Mouse (Mus musculus): ENCODE measurements at regions not wholly inside any gene's neighbourhood (a gene's known extent, or its start where the extent isn't known, plus 50 kb on each side); places are given as distances from the start of the nearest gene placed in this dataset.
"Not testable (repeated sequence)": the region's sequence is repeated elsewhere in the genome, so short reads cannot be mapped to it uniquely, and the experiment has no call there.

DNA sequence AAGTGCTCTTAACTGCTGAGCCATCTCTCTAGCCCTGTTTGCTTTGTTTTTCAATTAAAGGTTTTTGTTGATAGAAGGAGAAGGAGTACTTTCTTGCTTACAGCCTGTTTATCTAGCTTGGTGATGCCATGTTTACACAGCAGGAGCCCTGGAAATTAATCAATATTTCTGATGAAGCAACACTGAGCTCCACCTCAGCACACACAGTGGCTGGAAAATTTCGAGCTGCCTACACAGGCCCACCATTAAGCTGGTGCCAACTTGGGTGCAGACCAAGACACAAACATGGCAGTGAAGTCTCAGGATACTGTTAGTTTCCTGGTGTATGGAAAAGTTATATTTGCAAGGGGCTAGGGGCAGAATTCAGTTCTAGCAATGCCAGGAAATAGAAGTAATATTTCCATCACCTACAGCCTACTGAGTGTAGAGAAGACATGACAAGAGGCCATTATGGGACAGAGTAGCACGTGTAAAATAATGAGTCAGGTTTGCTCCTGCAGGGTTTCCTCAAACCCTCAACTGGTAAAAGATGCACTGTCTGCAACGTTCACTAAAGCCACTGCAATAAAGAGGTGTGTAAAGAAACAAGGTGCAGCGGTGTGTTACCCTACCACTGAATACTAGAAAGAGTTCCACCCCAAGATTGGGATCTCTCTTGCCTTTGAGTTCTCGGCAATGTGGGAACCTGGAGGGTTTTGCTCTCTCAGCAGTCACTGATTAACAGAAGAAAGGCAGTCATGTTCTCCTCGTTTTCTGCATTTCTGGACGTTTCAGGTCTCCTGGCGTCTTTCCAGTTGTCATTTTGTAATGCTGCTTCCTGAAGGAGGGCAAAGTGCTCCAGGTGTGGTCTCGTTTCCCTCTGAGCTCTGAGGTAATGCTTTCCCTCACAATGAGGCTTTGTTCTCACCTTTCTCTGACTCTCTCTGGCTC lies 108.8 kb upstream of the Fhl2 start:
- ATAC-seq (ENCODE audit: insufficient number of reproducible peaks, low FRiP score), result no peak
- H3K4me3 ChIP-seq, result no peak overlapping the region
- no peak overlapping the region for H3K27ac ChIP-seq (ENCODE audit: poor library complexity, severe bottlenecking)

DNA sequence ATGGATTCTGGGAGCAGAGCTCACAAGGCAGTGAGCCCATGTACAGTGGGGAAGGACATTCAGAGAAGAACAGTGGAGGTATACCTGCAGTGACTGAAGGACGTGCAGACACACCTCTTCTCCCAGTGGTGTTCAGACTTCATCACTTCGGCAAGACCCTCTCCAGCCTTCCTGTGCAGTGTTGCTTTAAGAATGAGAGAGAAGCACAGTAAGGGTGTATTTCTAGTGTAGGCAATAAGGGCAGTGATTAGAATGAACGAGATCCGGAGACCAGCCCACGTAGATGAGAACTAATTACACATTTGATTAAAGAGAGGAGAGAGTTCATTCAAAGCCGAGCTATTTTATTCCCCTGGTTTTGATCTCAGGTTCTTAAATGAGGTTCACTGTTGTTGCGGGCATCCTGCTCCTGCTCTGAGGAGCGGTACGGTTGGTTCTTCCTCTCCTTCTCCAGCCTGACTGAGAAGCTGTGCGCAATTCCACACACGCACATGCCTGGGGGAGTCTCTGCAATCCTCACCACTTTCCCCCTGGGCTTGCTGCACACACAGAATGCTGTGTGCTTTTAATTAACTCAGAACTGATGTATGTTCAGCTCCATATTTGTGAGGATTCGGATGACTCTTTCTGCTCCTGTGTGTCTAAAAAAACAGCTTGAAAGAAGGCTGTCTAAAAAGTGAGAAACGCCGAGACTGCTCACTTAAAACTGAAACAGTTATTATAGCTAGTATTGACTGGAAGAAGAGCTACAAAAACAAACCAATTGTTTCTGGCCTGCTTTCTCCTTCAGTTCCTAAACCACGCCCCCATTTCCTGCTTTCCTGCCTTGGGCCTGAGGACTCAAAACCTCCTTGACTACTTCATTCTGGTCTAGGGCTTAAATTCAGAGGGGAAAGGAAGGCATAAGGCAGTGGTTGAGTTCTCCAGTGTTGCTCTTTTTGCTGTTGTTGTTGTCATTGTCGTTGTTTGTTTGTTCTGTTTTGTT lies 114.2 kb upstream of the Fhl2 start:
- no peak overlapping the region for H3K4me3 ChIP-seq
- WGBS, result 64% methylated on average over 16 of the region's 16 CpGs
- no peak for ATAC-seq (ENCODE audit: insufficient number of reproducible peaks, low FRiP score)

More for the DNA sequence above, 108.8 kb upstream of the Fhl2 start:
- H3K36me3 ChIP-seq, result no peaks in the 10 kb centered on the region
- no peaks in the 10 kb centered on the region for H3K27me3 ChIP-seq (replicated peaks)
- WGBS, result 58% methylated on average over 9 of the region's 9 CpGs
- H3K9me3 ChIP-seq (replicated peaks), result no peaks in the 10 kb centered on the region
- H3K4me2 ChIP-seq, result no peak overlapping the region
- H3K4me1 ChIP-seq (replicated peaks), result peaks cover 12% of the 10 kb centered on the region; the same call in 1 of the 2 replicates
- no peak overlapping the region for H3K9ac ChIP-seq

DNA sequence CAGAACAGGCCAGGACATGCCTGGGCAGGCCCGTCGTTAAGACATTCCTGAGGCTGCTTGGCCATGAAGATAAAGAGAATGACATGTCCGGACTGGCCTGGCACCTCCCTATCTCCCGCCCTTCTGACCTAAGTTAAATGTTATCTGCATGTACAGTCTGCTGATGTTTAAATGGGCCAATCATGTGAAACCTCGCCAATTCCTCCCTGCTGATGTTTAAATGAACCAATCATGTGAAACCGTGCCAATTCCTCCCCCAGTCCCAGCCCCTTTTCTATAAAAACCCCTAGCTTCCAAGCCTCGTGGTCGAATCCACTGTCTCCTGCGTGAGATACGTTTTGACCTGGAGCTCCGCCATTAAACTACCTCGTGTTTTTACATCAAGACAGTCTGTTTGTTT lies 119.5 kb upstream of the Fhl2 start:
- not testable (repeated sequence) for H3K36me3 ChIP-seq; H3K27ac ChIP-seq (ENCODE audit: poor library complexity, severe bottlenecking); H3K4me1 ChIP-seq (replicated peaks); H3K9ac ChIP-seq; H3K4me3 ChIP-seq; H3K27me3 ChIP-seq (replicated peaks); H3K4me2 ChIP-seq; H3K9me3 ChIP-seq (replicated peaks); ATAC-seq (ENCODE audit: insufficient number of reproducible peaks, low FRiP score)
- WGBS, result 58% methylated on average over 12 of the region's 12 CpGs

More for the DNA sequence above, 114.2 kb upstream of the Fhl2 start:
- Histone ChIP-seq H3K27ac (ENCODE audit: poor library complexity, severe bottlenecking) (0 out of 2 replicates have a peak overlapping the region, but pooled peaks have one; percentile 4), H3K9ac (no peak overlapping the region), H3K4me2 (no peak overlapping the region), H3K4me1 (replicated peaks) (no peaks in the 10 kb centered on the region; the same call in 1 of the 2 replicates), H3K27me3 (replicated peaks) (no peaks in the 10 kb centered on the region), H3K9me3 (replicated peaks) (no peaks in the 10 kb centered on the region), H3K36me3 (no peaks in the 10 kb centered on the region)

DNA sequence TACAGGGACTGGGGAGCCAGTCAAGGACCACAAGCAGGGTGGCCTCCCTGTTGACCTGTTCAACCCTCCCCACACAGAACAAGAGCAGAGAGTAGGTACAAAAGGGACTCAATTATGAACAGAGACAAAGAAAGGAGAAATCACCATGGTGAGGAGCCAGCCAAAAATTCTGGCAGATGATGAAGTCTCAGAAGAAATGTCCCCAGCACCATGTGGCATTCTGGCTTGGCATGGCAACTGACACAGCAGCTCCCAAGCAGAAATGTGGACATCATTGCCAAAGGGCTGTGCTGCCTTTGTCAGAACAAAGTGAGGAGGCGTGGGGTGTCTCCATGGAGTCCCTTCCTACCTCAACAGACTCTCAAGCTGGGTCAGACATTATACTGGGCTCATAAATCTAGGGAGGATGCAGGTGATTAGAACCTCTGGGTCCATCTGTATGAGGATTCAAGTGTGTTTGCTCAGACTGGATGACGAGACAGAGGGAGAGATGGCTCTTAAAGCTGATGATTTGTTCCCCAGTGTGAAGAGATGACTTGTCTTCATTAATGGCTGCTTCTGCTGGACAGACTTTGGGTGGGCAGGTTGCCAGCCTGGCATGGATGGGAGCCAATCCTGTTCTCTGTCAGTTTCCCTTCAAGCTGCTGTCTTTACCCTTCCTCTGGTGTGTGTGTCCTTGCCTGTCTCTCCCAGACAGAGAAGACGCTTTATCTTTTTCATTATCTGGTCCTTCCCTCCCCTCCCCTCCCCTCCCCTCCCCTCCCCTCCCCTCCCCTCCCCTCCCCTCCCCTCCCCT lies 120.5 kb upstream of the Fhl2 start:
- Histone ChIP-seq H3K36me3 (no peaks in the 10 kb centered on the region), H3K4me3 (no peak overlapping the region), H3K9ac (no peak overlapping the region), H3K9me3 (replicated peaks) (no peaks in the 10 kb centered on the region), H3K27me3 (replicated peaks) (no peaks in the 10 kb centered on the region), H3K27ac (ENCODE audit: poor library complexity, severe bottlenecking) (no peak overlapping the region), H3K4me2 (no peak overlapping the region), H3K4me1 (replicated peaks) (no peaks in the 10 kb centered on the region)
- WGBS, result 62% methylated on average over 3 of the region's 3 CpGs
- ATAC-seq (ENCODE audit: insufficient number of reproducible peaks, low FRiP score), result no peak

DNA sequence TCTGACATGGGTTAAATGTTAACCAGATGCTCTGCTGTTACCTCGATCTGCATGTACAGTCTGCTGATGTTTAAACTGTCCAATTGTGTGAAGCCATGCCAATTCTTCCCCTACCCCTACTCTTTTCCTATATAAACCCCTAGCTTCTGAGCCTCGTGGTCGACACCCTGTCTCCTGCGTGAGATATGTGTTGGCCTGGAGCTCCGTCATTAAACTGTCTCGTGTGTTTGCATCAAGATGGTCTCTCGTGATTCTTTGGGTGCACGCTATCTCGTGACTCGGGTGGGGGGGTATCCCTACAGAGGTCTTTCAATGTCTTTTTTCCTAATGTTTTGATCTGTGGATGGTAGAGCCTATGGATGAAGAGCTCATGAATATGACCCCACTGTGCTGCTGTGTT lies 110.9 kb upstream of the Nck2 start:
- H3K4me2 ChIP-seq; H3K27me3 ChIP-seq (replicated peaks); H3K4me3 ChIP-seq; H3K36me3 ChIP-seq; ATAC-seq (ENCODE audit: insufficient number of reproducible peaks, low FRiP score); H3K27ac ChIP-seq (ENCODE audit: poor library complexity, severe bottlenecking); H3K9ac ChIP-seq; H3K4me1 ChIP-seq (replicated peaks): not testable (repeated sequence)
- 89% methylated on average over 10 of the region's 10 CpGs for WGBS
- H3K9me3 ChIP-seq (replicated peaks), result peaks cover 13% of the 10 kb centered on the region

DNA sequence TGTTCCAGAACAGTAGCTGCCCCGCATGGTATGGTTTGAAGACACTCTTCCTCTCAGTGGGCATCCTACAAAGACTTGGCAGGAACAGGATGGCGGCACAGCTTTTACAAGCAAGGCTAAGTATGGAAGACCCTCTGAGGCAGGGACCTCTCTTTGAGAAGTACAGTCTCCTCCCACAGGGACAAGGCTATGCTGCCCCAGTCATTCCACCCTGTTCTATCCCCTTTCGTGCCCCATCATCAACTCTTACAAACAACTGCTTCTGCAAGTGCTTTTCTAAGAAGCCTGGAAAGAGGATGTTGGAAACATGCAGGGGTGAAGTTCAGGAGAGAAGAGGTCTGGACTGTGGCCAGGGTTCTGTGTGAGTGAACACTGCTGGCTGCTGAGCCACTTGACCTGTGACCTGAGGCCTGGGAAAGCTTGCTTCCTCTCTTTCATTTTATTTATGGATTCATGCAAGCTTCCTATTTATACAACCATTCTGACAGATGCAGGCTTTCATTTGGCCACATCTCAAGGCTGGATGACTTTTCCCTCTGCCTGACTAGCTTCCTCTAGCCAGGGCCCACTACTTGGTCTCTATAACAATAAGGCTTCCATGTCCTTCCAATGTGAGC lies 107.1 kb upstream of the Nck2 start:
- Histone ChIP-seq H3K27ac (ENCODE audit: poor library complexity, severe bottlenecking) (no peak overlapping the region), H3K4me3 (no peak overlapping the region), H3K4me2 (no peak overlapping the region), H3K36me3 (peaks cover 2% of the 10 kb centered on the region; the same call in 1 of the 2 replicates), H3K27me3 (replicated peaks) (no peaks in the 10 kb centered on the region), H3K9me3 (replicated peaks) (peaks cover 13% of the 10 kb centered on the region), H3K9ac (no peak overlapping the region), H3K4me1 (replicated peaks) (peaks cover 8% of the 10 kb centered on the region)
- WGBS, result 77% methylated on average over 3 of the region's 3 CpGs
- peak; percentile 42; the same call in 1 of the 2 replicates for ATAC-seq (ENCODE audit: insufficient number of reproducible peaks, low FRiP score)

DNA sequence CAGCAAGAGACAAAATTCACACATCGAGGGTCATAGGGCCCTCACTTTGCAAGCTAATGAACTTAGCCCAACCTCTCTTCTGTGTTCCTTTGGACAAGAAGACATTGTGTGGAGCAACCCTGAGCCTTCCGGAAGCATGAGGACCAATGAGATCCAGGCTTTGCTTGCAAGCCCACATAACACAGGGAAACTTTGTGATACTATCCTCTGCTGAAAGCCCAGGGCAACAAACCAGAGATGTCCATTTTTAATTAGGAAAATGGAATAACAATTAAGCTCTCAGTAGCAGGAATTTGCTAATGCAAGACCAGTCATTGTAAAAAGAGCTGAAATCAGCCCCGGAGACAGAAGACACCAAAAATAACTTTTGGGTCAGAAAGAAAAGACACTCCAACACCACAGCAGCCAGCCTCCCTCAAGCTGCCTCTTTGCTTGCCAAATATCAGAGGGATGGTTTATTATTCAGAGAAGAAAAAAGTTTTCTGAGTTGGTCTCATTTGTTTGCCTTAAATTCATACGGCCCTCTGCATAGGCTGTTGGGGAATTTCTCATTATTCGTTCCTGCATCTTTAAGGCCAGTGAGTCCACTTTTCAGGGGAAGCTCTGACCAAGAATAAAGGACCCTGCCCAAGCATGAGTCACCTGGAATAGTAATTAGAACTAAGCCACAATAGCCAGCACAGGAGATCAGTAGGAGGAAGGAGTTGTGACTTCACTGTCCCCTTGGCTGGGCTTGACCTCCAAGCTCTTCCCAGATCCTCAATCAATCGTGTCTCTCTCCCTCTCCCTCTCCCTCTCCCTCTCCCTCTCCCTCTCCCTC lies 106.1 kb upstream of the Nck2 start:
- H3K9ac ChIP-seq, result no peak overlapping the region

DNA sequence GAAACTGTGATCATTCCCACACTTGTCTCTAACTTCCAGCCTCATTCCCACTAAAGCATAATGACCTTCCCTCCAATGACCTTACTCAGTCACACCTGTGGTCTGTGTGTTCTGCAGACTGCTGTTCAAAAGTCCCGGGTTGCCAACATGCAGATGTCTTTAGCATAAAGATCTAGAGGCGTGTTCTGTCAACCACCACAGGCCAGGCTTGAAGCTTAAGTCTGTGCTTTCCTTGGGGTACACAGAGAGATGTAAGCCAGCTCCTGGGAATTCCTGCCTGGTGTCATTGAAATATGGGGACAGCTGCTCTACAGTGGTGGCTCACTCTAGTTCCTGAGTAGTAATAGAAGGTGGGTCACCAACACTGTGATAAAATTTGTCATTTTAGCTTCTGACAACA lies 101.5 kb upstream of the Nck2 start:
- no peak overlapping the region for H3K9ac ChIP-seq
- no peaks in the 10 kb centered on the region for H3K9me3 ChIP-seq (replicated peaks)
- no peaks in the 10 kb centered on the region for H3K4me1 ChIP-seq (replicated peaks)
- no peak overlapping the region for H3K27ac ChIP-seq (ENCODE audit: poor library complexity, severe bottlenecking)
- 80% methylated on average over 2 of the region's 2 CpGs for WGBS
- no peaks in the 10 kb centered on the region for H3K36me3 ChIP-seq
- no peak overlapping the region for H3K4me2 ChIP-seq
- H3K27me3 ChIP-seq (replicated peaks), result no peaks in the 10 kb centered on the region
- no peak for ATAC-seq (ENCODE audit: insufficient number of reproducible peaks, low FRiP score)
- H3K4me3 ChIP-seq, result no peak overlapping the region

More for the DNA sequence above, 106.1 kb upstream of the Nck2 start:
- Histone ChIP-seq H3K27ac (ENCODE audit: poor library complexity, severe bottlenecking) (no peak overlapping the region), H3K27me3 (replicated peaks) (no peaks in the 10 kb centered on the region), H3K4me3 (no peak overlapping the region), H3K9me3 (replicated peaks) (peaks cover 7% of the 10 kb centered on the region), H3K36me3 (no peaks in the 10 kb centered on the region), H3K4me1 (replicated peaks) (peaks cover 8% of the 10 kb centered on the region), H3K4me2 (no peak overlapping the region)
- 73% methylated on average over 6 of the region's 6 CpGs for WGBS
- no peak for ATAC-seq (ENCODE audit: insufficient number of reproducible peaks, low FRiP score)

DNA sequence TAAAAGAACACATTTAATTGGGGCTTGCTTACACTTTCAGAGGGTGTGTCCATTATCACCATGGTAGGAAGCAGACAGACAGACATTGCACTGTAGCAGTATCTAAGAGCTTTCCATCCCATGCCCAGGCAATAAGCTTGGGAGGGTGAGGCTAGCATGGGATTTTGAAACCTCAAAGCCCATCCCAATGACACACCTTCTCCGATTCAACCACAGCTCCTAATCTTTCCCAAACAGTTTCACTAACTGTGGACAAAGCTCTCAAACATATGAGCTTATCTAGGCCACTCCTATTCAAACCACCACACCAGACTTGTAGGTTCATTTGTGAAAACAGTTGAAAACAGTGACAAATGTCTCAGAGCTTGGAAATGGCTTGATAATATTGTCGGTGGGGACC lies 101.0 kb upstream of the Nck2 start:
- Histone ChIP-seq H3K9me3 (replicated peaks) (no peaks in the 10 kb centered on the region), H3K9ac (no peak overlapping the region), H3K36me3 (no peaks in the 10 kb centered on the region), H3K27me3 (replicated peaks) (no peaks in the 10 kb centered on the region), H3K27ac (ENCODE audit: poor library complexity, severe bottlenecking) (no peak overlapping the region), H3K4me3 (no peak overlapping the region), H3K4me1 (replicated peaks) (no peaks in the 10 kb centered on the region), H3K4me2 (no peak overlapping the region)
- WGBS, result 52% methylated on average over 2 of the region's 2 CpGs
- no peak for ATAC-seq (ENCODE audit: insufficient number of reproducible peaks, low FRiP score)

DNA sequence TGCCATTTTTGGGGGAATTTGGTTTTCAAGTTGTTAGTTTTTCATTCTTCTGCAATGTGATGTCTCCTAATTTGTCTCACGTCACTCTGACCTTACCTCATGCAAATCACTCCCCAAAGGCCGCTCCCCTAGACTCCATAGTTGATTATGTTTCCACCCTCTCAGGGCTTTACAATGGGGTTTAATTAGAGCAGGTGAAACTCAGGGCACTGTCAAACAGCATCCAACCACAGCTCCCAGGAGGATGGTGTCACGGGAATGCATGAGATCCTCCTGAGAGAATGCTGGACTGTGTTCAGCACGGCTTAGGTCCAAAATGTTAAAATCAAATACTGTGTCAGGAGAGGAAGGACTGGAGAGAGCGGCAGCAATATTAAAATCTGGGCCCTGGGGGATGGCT lies 100.4 kb upstream of the Nck2 start:
- 86% methylated on average over 5 of the region's 5 CpGs for WGBS
- Histone ChIP-seq H3K36me3 (no peaks in the 10 kb centered on the region), H3K27me3 (replicated peaks) (no peaks in the 10 kb centered on the region), H3K27ac (ENCODE audit: poor library complexity, severe bottlenecking) (no peak overlapping the region), H3K4me1 (replicated peaks) (no peaks in the 10 kb centered on the region), H3K9ac (no peak overlapping the region), H3K9me3 (replicated peaks) (no peaks in the 10 kb centered on the region), H3K4me3 (no peak overlapping the region), H3K4me2 (no peak overlapping the region)
- ATAC-seq (ENCODE audit: insufficient number of reproducible peaks, low FRiP score), result no peak

Measured in heart, embryonic 12.5 days (tissue).